Mouse (Mus musculus): ENCODE results near the gene Pacrg. TPM values are rescaled to one million over a fixed set of nuclear protein-coding genes. Genes with fewer than 3 reads are reported as not detected.

Pacrg gene
- polyA plus RNA-seq, 1 experiment from 2014 or later = 4.8 TPM

GRCm38 (mm10) chr17:10791661-10792060 lies 48.5 kb downstream of the Pacrg start:
- no peak overlapping the region for H3K4me2 ChIP-seq (replicated peaks)
- no peak overlapping the region for H3K4me3 ChIP-seq
- 0 out of 2 replicates have a peak, but pooled peaks cover 7% of the 10 kb centered on the region for H3K4me1 ChIP-seq
- no peaks in the 10 kb centered on the region for H3K27me3 ChIP-seq
- H3K36me3 ChIP-seq = no peaks in the 10 kb centered on the region
- H3K9me3 ChIP-seq = no peaks in the 10 kb centered on the region
- no peak for ATAC-seq (ENCODE audit: low FRiP score, low read depth)
- no peak overlapping the region for H3K27ac ChIP-seq (replicated peaks)
- 66% methylated on average over 3 of the region's 3 CpGs for WGBS
- no peak overlapping the region for H3K9ac ChIP-seq (replicated peaks)

- H3K4me2 ChIP-seq (replicated peaks) = no peak overlapping the region
- WGBS = 86% methylated on average over 4 of the region's 4 CpGs
- no peaks in the 10 kb centered on the region for H3K9me3 ChIP-seq
- no peaks in the 10 kb centered on the region for H3K27me3 ChIP-seq
- H3K27ac ChIP-seq (replicated peaks) = no peak overlapping the region
- no peak for ATAC-seq (ENCODE audit: low FRiP score, low read depth)
- no peaks in the 10 kb centered on the region for H3K36me3 ChIP-seq
- no peak overlapping the region for H3K4me3 ChIP-seq
- no peak overlapping the region for H3K9ac ChIP-seq (replicated peaks)
- H3K4me1 ChIP-seq = no peaks in the 10 kb centered on the region
These were observed 55.6 kb downstream of the Pacrg start for GRCm38 (mm10) chr17:10784401-10784920.

GRCm38 (mm10) chr17:10776503-10776902 lies 63.6 kb downstream of the Pacrg start:
- Histone ChIP-seq H3K4me2 (replicated peaks) (no peak overlapping the region), H3K9ac (replicated peaks) (no peak overlapping the region), H3K4me1 (peaks cover 11% of the 10 kb centered on the region; the same call in 1 of the 2 replicates), H3K9me3 (no peaks in the 10 kb centered on the region), H3K36me3 (no peaks in the 10 kb centered on the region), H3K4me3 (no peak overlapping the region), H3K27me3 (no peaks in the 10 kb centered on the region), H3K27ac (replicated peaks) (no peak overlapping the region; the same call in 1 of the 2 replicates)
- ATAC-seq (ENCODE audit: low FRiP score, low read depth) = no peak
- 52% methylated on average over 10 of the region's 10 CpGs for WGBS

GRCm38 (mm10) chr17:10774468-10774867 lies 65.6 kb downstream of the Pacrg start:
- WGBS = 82% methylated on average over 1 of the region's 1 CpGs
- no peak for ATAC-seq (ENCODE audit: low FRiP score, low read depth)
- H3K4me1 ChIP-seq = peaks cover 18% of the 10 kb centered on the region

GRCm38 (mm10) chr17:10772207-10772606 lies 67.9 kb downstream of the Pacrg start:
- no peaks in the 10 kb centered on the region for H3K9me3 ChIP-seq
- no peak for ATAC-seq (ENCODE audit: low FRiP score, low read depth)
- H3K4me2 ChIP-seq (replicated peaks) = no peak overlapping the region
- H3K4me1 ChIP-seq = peaks cover 16% of the 10 kb centered on the region; the same call in 1 of the 2 replicates
- 60% methylated on average over 3 of the region's 3 CpGs for WGBS
- no peak overlapping the region for H3K4me3 ChIP-seq
- no peaks in the 10 kb centered on the region for H3K36me3 ChIP-seq
- no peaks in the 10 kb centered on the region for H3K27me3 ChIP-seq
- no peak overlapping the region for H3K9ac ChIP-seq (replicated peaks)
- H3K27ac ChIP-seq (replicated peaks) = no peak overlapping the region

More at GRCm38 (mm10) chr17:10774468-10774867, 65.6 kb downstream of the Pacrg start:
- Histone ChIP-seq H3K27ac (replicated peaks) (no peak overlapping the region), H3K9me3 (no peaks in the 10 kb centered on the region), H3K9ac (replicated peaks) (no peak overlapping the region), H3K4me2 (replicated peaks) (no peak overlapping the region), H3K4me3 (no peak overlapping the region), H3K27me3 (no peaks in the 10 kb centered on the region), H3K36me3 (no peaks in the 10 kb centered on the region)

GRCm38 (mm10) chr17:10769873-10770272 lies 70.2 kb downstream of the Pacrg start:
- Histone ChIP-seq H3K4me1 (peaks cover 7% of the 10 kb centered on the region; the same call in 1 of the 2 replicates), H3K27ac (replicated peaks) (no peak overlapping the region), H3K4me2 (replicated peaks) (no peak overlapping the region), H3K36me3 (no peaks in the 10 kb centered on the region), H3K9me3 (no peaks in the 10 kb centered on the region), H3K9ac (replicated peaks) (no peak overlapping the region), H3K27me3 (no peaks in the 10 kb centered on the region), H3K4me3 (no peak overlapping the region)
- whole genome bisulfite sequencing = 87% methylated on average over 6 of the region's 6 CpGs
- ATAC-seq (ENCODE audit: low FRiP score, low read depth) = no peak

GRCm38 (mm10) chr17:10766735-10767406 lies 73.2 kb downstream of the Pacrg start:
- H3K27ac ChIP-seq (replicated peaks) = no peak overlapping the region
- no peak overlapping the region for H3K4me2 ChIP-seq (replicated peaks)
- H3K27me3 ChIP-seq = no peaks in the 10 kb centered on the region
- H3K4me3 ChIP-seq = no peak overlapping the region
- no peak for ATAC-seq (ENCODE audit: low FRiP score, low read depth)
- WGBS = 83% methylated on average over 10 of the region's 10 CpGs
- H3K9me3 ChIP-seq = no peaks in the 10 kb centered on the region
- H3K36me3 ChIP-seq = no peaks in the 10 kb centered on the region
- no peak overlapping the region for H3K9ac ChIP-seq (replicated peaks)
- peaks cover 7% of the 10 kb centered on the region; the same call in 1 of the 2 replicates for H3K4me1 ChIP-seq

- WGBS = 83% methylated on average over 1 of the region's 1 CpGs
- Histone ChIP-seq H3K27me3 (no peaks in the 10 kb centered on the region), H3K4me3 (no peak overlapping the region), H3K9ac (replicated peaks) (no peak overlapping the region), H3K27ac (replicated peaks) (no peak overlapping the region), H3K4me2 (replicated peaks) (no peak overlapping the region), H3K4me1 (no peaks in the 10 kb centered on the region), H3K36me3 (no peaks in the 10 kb centered on the region), H3K9me3 (no peaks in the 10 kb centered on the region)
- no peak for ATAC-seq (ENCODE audit: low FRiP score, low read depth)
These were observed 75.8 kb downstream of the Pacrg start for GRCm38 (mm10) chr17:10764343-10764742.

GRCm38 (mm10) chr17:10757455-10757854 lies 82.7 kb downstream of the Pacrg start:
- H3K27ac ChIP-seq (replicated peaks) = no peak overlapping the region
- no peak for ATAC-seq (ENCODE audit: low FRiP score, low read depth)
- WGBS = 97% methylated on average over 5 of the region's 5 CpGs
- no peak overlapping the region for H3K4me3 ChIP-seq
- H3K27me3 ChIP-seq = no peaks in the 10 kb centered on the region
- H3K9me3 ChIP-seq = no peaks in the 10 kb centered on the region
- no peak overlapping the region for H3K4me2 ChIP-seq (replicated peaks)
- H3K4me1 ChIP-seq = no peaks in the 10 kb centered on the region
- no peaks in the 10 kb centered on the region for H3K36me3 ChIP-seq
- no peak overlapping the region for H3K9ac ChIP-seq (replicated peaks)

GRCm38 (mm10) chr17:10744709-10745461 lies 95.2 kb downstream of the Pacrg start:
- 6% methylated on average over 4 of the region's 4 CpGs for WGBS
- peak; percentile 96 for ATAC-seq (ENCODE audit: low FRiP score, low read depth)

GRCm38 (mm10) chr17:10740083-10740482 lies 100.0 kb downstream of the Pacrg start:
- Histone ChIP-seq H3K4me2 (replicated peaks) (no peak overlapping the region), H3K4me3 (no peak overlapping the region), H3K27me3 (no peaks in the 10 kb centered on the region; the same call in 1 of the 2 replicates), H3K9ac (replicated peaks) (no peak overlapping the region), H3K36me3 (no peaks in the 10 kb centered on the region), H3K4me1 (peaks cover 18% of the 10 kb centered on the region), H3K27ac (replicated peaks) (no peak overlapping the region), H3K9me3 (no peaks in the 10 kb centered on the region)
- WGBS = 94% methylated on average over 2 of the region's 2 CpGs
- ATAC-seq (ENCODE audit: low FRiP score, low read depth) = no peak

More at GRCm38 (mm10) chr17:10744709-10745461, 95.2 kb downstream of the Pacrg start:
- Histone ChIP-seq H3K4me3 (no peak overlapping the region), H3K9me3 (no peaks in the 10 kb centered on the region), H3K9ac (replicated peaks) (no peak overlapping the region), H3K27ac (replicated peaks) (peak overlapping the region; percentile 86), H3K36me3 (no peaks in the 10 kb centered on the region), H3K4me1 (peaks cover 28% of the 10 kb centered on the region), H3K27me3 (no peaks in the 10 kb centered on the region; the same call in 1 of the 2 replicates), H3K4me2 (replicated peaks) (0 out of 2 replicates have a peak overlapping the region, but pooled peaks have one; percentile 15)

GRCm38 (mm10) chr17:10737966-10738365 lies 102.1 kb downstream of the Pacrg start:
- Histone ChIP-seq H3K27me3 (peaks cover 6% of the 10 kb centered on the region; the same call in 1 of the 2 replicates), H3K4me2 (replicated peaks) (no peak overlapping the region), H3K4me1 (peaks cover 10% of the 10 kb centered on the region), H3K36me3 (no peaks in the 10 kb centered on the region), H3K9me3 (no peaks in the 10 kb centered on the region), H3K9ac (replicated peaks) (no peak overlapping the region), H3K27ac (replicated peaks) (no peak overlapping the region), H3K4me3 (no peak overlapping the region)
- no peak for ATAC-seq (ENCODE audit: low FRiP score, low read depth)

Measured in midbrain, embryonic 12.5 days (tissue).